Mouse (Mus musculus): ENCODE measurements around the gene Pnkd. TPM values are rescaled to one million over a fixed set of nuclear protein-coding genes. Genes with fewer than 3 reads are reported as not detected.
"Not testable (repeated sequence)": the region's sequence is repeated elsewhere in the genome, so short reads cannot be mapped to it uniquely, and the experiment has no call there.

The Pnkd gene
- polyA plus RNA-seq, 1 experiment = 37.8 TPM

GRCm38 (mm10) chr1:74316114-74316827, 31.5 kb downstream of the Pnkd start:
- no peak for TF ChIP-seq CTCF (IDR thresholded peaks at IDR 0.05; ENCODE audit: low read depth, low read length)
- TF ChIP-seq POLR2A (IDR thresholded peaks at IDR 0.05; ENCODE audit: borderline replicate concordance, low read depth, low read length) = no peak
- no peaks in the 10 kb centered on the region for H3K4me1 ChIP-seq (ENCODE audit: control insufficient read depth, insufficient read depth, low read length)
- no peak overlapping the region for H3K4me3 ChIP-seq (ENCODE audit: insufficient read depth, low read length)
- H3K27ac ChIP-seq (ENCODE audit: insufficient read depth, low read depth, low read length) = no peak overlapping the region

DNA sequence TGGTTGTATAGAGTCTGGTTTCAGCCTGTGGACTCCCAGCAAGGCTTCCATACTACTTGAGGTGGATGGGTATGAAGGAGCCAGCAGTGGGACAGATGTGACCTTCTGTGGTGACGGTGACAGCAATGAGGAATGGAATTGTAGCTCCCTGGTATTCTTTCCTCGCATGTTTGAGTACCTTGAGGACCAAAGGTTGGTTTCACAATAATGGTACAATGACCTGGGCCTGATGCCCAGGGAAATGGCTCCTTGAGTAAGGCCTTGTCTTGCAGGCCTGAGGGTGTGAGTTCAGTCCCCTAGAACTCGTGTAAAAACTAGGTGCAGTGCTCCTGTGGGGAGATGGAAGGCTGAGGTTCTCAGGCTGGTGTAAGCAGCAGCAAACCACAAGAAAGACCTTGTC, 34.0 kb downstream of the Pnkd start:
- Histone ChIP-seq H3K4me1 (ENCODE audit: control insufficient read depth, insufficient read depth, low read length) (peaks cover 5% of the 10 kb centered on the region), H3K4me3 (ENCODE audit: insufficient read depth, low read length) (no peak overlapping the region), H3K27ac (ENCODE audit: insufficient read depth, low read depth, low read length) (no peak overlapping the region)
- TF ChIP-seq CTCF (IDR thresholded peaks at IDR 0.05; ENCODE audit: low read depth, low read length) = no peak
- no peak for TF ChIP-seq POLR2A (IDR thresholded peaks at IDR 0.05; ENCODE audit: borderline replicate concordance, low read depth, low read length)

DNA sequence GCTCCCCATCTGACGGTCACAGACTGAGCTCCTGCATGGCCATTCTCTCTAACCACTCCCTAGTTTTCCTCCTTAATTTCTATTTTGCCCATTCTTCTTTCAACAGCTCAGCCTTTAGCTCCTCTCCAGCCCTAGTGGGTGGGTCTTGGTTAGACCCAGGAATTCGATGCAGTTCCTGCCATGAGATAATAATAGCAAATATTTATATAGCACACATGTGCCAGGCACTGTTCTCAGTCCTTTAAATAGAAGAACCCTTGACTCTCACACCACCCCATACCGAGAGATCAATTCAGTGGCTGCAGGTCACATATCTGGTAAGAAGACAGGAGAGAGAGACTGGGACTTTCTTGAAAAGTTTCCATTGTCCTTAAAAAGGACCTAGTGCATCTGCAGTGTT, 36.7 kb downstream of the Pnkd start:
- no peak overlapping the region for H3K4me3 ChIP-seq (ENCODE audit: insufficient read depth, low read length)
- no peak overlapping the region for H3K27ac ChIP-seq (ENCODE audit: insufficient read depth, low read depth, low read length)
- TF ChIP-seq CTCF (IDR thresholded peaks at IDR 0.05; ENCODE audit: low read depth, low read length) (no peak), POLR2A (IDR thresholded peaks at IDR 0.05; ENCODE audit: borderline replicate concordance, low read depth, low read length) (no peak)
- peaks cover 5% of the 10 kb centered on the region for H3K4me1 ChIP-seq (ENCODE audit: control insufficient read depth, insufficient read depth, low read length)

GRCm38 (mm10) chr1:74326916-74327315, 42.2 kb downstream of the Pnkd start:
- H3K4me3 ChIP-seq (ENCODE audit: insufficient read depth, low read length); H3K27ac ChIP-seq (ENCODE audit: insufficient read depth, low read depth, low read length): not testable (repeated sequence)
- 0 out of 2 replicates have a peak, but pooled peaks have one; percentile 20 for TF ChIP-seq CTCF (IDR thresholded peaks at IDR 0.05; ENCODE audit: low read depth, low read length)
- H3K4me1 ChIP-seq (ENCODE audit: control insufficient read depth, insufficient read depth, low read length) = peaks cover 20% of the 10 kb centered on the region

DNA sequence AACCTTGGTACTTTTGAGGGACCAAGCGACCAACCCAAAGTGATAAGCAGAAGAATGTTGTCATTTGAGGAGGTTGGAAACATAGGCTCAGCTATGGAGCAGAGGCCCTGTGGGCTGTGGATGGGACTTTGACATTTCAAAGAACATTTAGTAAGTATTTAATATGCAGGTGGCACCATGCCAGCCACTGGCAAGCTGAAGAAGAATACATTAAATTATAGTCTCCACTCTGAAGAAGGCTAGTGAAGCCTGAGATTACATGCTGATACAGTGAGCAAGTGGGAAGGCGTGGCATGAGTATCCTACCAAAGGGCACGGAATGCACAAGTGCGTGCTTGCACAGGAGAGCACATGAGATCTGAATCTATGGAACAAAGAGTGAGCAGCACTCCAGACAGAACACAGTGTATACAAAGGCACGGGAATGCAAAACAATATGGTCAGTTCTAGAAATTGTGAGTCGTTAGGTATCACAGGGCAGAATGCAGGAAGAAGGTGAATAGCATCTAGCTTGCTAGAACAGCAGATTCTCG, 45.2 kb downstream of the Pnkd start:
- TF ChIP-seq CTCF (IDR thresholded peaks at IDR 0.05; ENCODE audit: low read depth, low read length) = no peak
- Histone ChIP-seq H3K27ac (ENCODE audit: insufficient read depth, low read depth, low read length) (no peak overlapping the region), H3K4me1 (ENCODE audit: control insufficient read depth, insufficient read depth, low read length) (peaks cover 26% of the 10 kb centered on the region), H3K4me3 (ENCODE audit: insufficient read depth, low read length) (no peak overlapping the region)

DNA sequence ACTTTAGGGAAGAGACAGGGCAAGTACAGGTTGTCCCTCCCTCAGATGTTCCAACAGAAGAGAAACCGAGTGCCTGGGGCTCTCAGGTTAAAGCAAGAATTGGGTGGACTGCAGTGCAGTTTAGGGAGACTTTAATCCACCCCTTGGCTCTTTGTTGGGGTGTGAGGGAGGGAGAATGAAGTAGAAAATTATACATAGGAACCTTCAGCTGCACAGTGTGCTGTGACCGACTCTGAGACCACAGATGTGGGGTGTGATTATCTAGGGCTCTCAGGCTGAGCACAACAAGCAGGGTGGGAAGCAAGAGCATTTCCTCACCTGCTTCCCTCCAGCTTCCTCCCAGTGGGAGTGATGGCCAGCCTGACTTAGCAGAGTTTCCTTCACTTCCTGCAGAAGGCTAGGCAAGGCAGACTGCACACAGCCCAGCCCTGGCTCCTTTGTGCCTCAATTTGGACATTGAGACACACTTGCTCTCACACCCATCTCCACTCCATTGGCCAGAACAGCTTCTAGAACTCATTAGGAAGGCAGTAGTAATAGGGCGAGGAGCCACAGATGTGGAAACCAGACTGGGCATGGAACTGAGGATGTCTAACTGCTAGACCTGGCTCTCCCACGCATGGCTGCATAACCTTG, 46.4 kb downstream of the Pnkd start:
- Histone ChIP-seq H3K4me3 (ENCODE audit: insufficient read depth, low read length) (no peak overlapping the region), H3K27ac (ENCODE audit: insufficient read depth, low read depth, low read length) (no peak overlapping the region), H3K4me1 (ENCODE audit: control insufficient read depth, insufficient read depth, low read length) (peaks cover 26% of the 10 kb centered on the region)
- TF ChIP-seq CTCF (IDR thresholded peaks at IDR 0.05; ENCODE audit: low read depth, low read length) (no peak), POLR2A (IDR thresholded peaks at IDR 0.05; ENCODE audit: borderline replicate concordance, low read depth, low read length) (no peak)

GRCm38 (mm10) chr1:74332241-74332763, 47.6 kb downstream of the Pnkd start:
- Histone ChIP-seq H3K27ac (ENCODE audit: insufficient read depth, low read depth, low read length) (peak overlapping the region; percentile 0; the same call in 1 of the 2 replicates), H3K4me1 (ENCODE audit: control insufficient read depth, insufficient read depth, low read length) (peaks cover 26% of the 10 kb centered on the region), H3K4me3 (ENCODE audit: insufficient read depth, low read length) (peak overlapping the region; percentile 69)
- TF ChIP-seq POLR2A (IDR thresholded peaks at IDR 0.05; ENCODE audit: borderline replicate concordance, low read depth, low read length) (no peak), CTCF (IDR thresholded peaks at IDR 0.05; ENCODE audit: low read depth, low read length) (no peak)

DNA sequence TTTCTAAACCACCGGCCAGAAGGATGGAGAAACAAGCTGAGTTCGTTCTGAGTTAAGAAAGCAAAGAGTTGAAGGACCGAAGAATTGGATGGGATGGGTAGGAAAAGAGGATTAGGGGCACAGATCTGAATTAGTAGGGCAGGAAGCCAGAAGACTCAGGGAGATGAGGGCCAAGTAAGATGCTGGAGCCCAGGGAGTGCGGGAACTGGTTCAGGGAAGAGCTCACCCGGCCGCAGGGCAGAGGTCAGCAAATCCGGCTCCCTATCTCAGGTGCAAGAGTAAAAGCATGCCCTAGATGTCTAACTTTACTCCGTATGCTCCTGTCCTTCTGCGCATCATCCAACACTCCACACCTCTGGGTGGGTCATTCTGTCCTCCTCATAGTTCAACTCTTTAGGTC, 48.2 kb downstream of the Pnkd start:
- peaks cover 26% of the 10 kb centered on the region for H3K4me1 ChIP-seq (ENCODE audit: control insufficient read depth, insufficient read depth, low read length)
- no peak overlapping the region for H3K27ac ChIP-seq (ENCODE audit: insufficient read depth, low read depth, low read length)

GRCm38 (mm10) chr1:74334607-74335006, 49.9 kb downstream of the Pnkd start:
- Histone ChIP-seq H3K27ac (ENCODE audit: insufficient read depth, low read depth, low read length) (no peak overlapping the region), H3K4me3 (ENCODE audit: insufficient read depth, low read length) (no peak overlapping the region), H3K4me1 (ENCODE audit: control insufficient read depth, insufficient read depth, low read length) (peaks cover 35% of the 10 kb centered on the region)
- no peak for TF ChIP-seq CTCF (IDR thresholded peaks at IDR 0.05; ENCODE audit: low read depth, low read length)
- TF ChIP-seq POLR2A (IDR thresholded peaks at IDR 0.05; ENCODE audit: borderline replicate concordance, low read depth, low read length) = no peak

More for the DNA sequence above, 48.2 kb downstream of the Pnkd start:
- TF ChIP-seq CTCF (IDR thresholded peaks at IDR 0.05; ENCODE audit: low read depth, low read length) (no peak), POLR2A (IDR thresholded peaks at IDR 0.05; ENCODE audit: borderline replicate concordance, low read depth, low read length) (no peak)
- peak overlapping the region; percentile 69 for H3K4me3 ChIP-seq (ENCODE audit: insufficient read depth, low read length)

DNA sequence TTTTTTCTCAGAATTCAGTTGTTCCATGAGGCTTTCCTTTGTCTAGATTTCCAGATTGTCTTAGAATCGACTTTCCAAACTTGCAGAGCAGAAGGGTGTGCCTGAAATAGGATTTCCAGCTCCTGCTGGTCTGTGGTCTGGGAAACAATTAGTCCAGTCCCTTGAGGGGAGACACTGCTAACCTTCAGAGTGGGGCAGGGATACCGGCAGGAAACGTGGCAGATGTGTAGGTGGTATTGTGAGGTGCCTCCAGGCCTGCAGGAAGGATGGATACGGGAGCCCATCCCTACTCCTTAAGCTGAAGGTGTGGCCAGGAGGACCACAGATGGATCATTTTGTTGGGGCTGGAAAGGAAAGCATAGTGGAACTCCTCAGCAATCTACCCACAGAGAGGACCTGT, 50.3 kb downstream of the Pnkd start:
- Histone ChIP-seq H3K27ac (ENCODE audit: insufficient read depth, low read depth, low read length) (no peak overlapping the region), H3K4me1 (ENCODE audit: control insufficient read depth, insufficient read depth, low read length) (peaks cover 35% of the 10 kb centered on the region), H3K4me3 (ENCODE audit: insufficient read depth, low read length) (no peak overlapping the region)
- TF ChIP-seq CTCF (IDR thresholded peaks at IDR 0.05; ENCODE audit: low read depth, low read length) = no peak
- TF ChIP-seq POLR2A (IDR thresholded peaks at IDR 0.05; ENCODE audit: borderline replicate concordance, low read depth, low read length) = no peak

Data from bone marrow macrophage, adult 2 months (primary cell).